Mouse (Mus musculus) cerebellum, adult 2 months (tissue): ENCODE measurements around the gene Hebp1. TPM values are rescaled to one million over a fixed set of nuclear protein-coding genes. Genes with fewer than 3 reads are reported as not detected.

Source experiments
- DNase-seq, 2 experiments: peaks; one replicate each; pipeline ENCODE4 v3.0.0; 2021
- H3K27ac ChIP-seq: fragments of 200-500 bp; 2 replicates; pipeline ENCODE4 v1.5.1; 2012; ENCODE audit warnings: low read length, control low read depth, inconsistent platforms; ENCODE audit not compliant: insufficient read depth
- H3K27me3 ChIP-seq: fragments of 200-500 bp; 2 replicates; pipeline ENCODE4 v1.6.1; 2012; ENCODE audit warnings: inconsistent platforms, mild to moderate bottlenecking, low read length, moderate library complexity; ENCODE audit not compliant: control insufficient read depth, insufficient read depth
- H3K4me1 ChIP-seq: fragments of 200-500 bp; 2 replicates; pipeline ENCODE4 v1.6.1; 2011; ENCODE audit warnings: low read length; ENCODE audit not compliant: control insufficient read depth, insufficient read depth
- H3K4me3 ChIP-seq: fragments of 200-500 bp; replicated peaks from 2 replicates; pipeline ENCODE3; 2011; ENCODE audit warnings: mild to moderate bottlenecking, low read depth, low read length, control low read depth; ENCODE audit not compliant: insufficient read depth
- CTCF ChIP-seq: fragments of 200-500 bp; IDR thresholded peaks from 2 replicates; pipeline ENCODE4 v1.5.1; 2011; ENCODE audit warnings: low read depth, mild to moderate bottlenecking, control low read depth, low read length, moderate library complexity, borderline replicate concordance; ENCODE audit not compliant: insufficient read depth
- POLR2A ChIP-seq: fragments of 200-500 bp; IDR thresholded peaks from 2 replicates; pipeline ENCODE4 v1.6.1; 2011; ENCODE audit warnings: low read length, control low read depth, borderline replicate concordance; ENCODE audit not compliant: insufficient read depth
- WGBS: fragments of 180-500 bp; shearing (Covaris S2); methylation state at CpG from one replicate; pipeline ENCODE4 v1.1.7; 2018; 5-methylcytosine and 5-hydroxymethylcytosine counted together
- polyA plus RNA-seq: library from polyadenylated mRNA; depleted of rRNA; stranded (reverse); fragments of >200 nt; gene quantifications from 2 replicates; pipeline ENCODE4 v1.2.3, GENCODE M21; 2012

Hebp1 gene
- polyA plus RNA-seq, 1 experiment = 22.9 TPM

GRCm38 (mm10) chr6:135141451-135142147 lies 56.2 kb downstream of the Hebp1 start:
- 70% methylated on average over 16 of the region's 16 CpGs for WGBS

GRCm38 (mm10) chr6:135138746-135139145 lies 59.1 kb downstream of the Hebp1 start:
- no peak overlapping the region for H3K27ac ChIP-seq
- TF ChIP-seq CTCF = no peak
- TF ChIP-seq POLR2A = no peak
- 25% methylated on average over 14 of the region's 14 CpGs for WGBS
- H3K4me3 ChIP-seq = no peak overlapping the region
- H3K27me3 ChIP-seq = no peaks in the 10 kb centered on the region
- DNase-seq = no peak
- no peaks in the 10 kb centered on the region; the same call in 1 of the 2 replicates for H3K4me1 ChIP-seq

More at GRCm38 (mm10) chr6:135141451-135142147, 56.2 kb downstream of the Hebp1 start:
- no peak for DNase-seq
- Histone ChIP-seq H3K4me3 (no peak overlapping the region), H3K27me3 (no peaks in the 10 kb centered on the region), H3K4me1 (no peaks in the 10 kb centered on the region), H3K27ac (no peak overlapping the region)
- TF ChIP-seq CTCF = no peak
- no peak for TF ChIP-seq POLR2A

GRCm38 (mm10) chr6:135138207-135138606 lies 59.6 kb downstream of the Hebp1 start:
- Histone ChIP-seq H3K4me3 (no peak overlapping the region), H3K4me1 (no peaks in the 10 kb centered on the region; the same call in 1 of the 2 replicates), H3K27me3 (no peaks in the 10 kb centered on the region), H3K27ac (no peak overlapping the region)
- no peak for TF ChIP-seq POLR2A
- TF ChIP-seq CTCF = no peak
- 64% methylated on average over 7 of the region's 7 CpGs for WGBS
- DNase-seq = no peak

DNA sequence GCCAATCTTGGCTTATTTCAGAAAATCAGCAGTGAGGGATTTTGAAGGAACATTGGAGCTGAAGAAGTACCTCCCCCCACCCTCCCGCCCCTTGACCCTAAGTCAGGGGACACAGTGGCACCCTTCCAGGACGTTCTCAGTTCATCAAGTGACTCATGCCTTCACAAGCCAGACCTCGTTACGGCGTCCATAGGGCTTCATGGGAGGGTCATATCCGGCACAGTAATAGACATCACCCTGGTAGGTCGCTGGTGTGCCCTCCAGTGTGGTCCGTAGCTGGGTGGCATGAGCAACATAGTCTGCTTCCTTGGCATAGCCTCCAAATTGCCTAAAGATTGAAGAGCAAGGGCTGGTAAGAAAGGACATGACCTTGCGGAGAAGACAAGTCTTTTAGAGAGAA lies 60.1 kb downstream of the Hebp1 start:
- Histone ChIP-seq H3K4me1 (no peaks in the 10 kb centered on the region; the same call in 1 of the 2 replicates), H3K27me3 (no peaks in the 10 kb centered on the region), H3K4me3 (no peak overlapping the region), H3K27ac (no peak overlapping the region)
- 77% methylated on average over 9 of the region's 9 CpGs for WGBS
- no peak for DNase-seq
- TF ChIP-seq CTCF = no peak
- no peak for TF ChIP-seq POLR2A

- TF ChIP-seq POLR2A (no peak), CTCF (no peak)
- Histone ChIP-seq H3K27ac (no peak overlapping the region), H3K27me3 (no peaks in the 10 kb centered on the region), H3K4me1 (no peaks in the 10 kb centered on the region; the same call in 1 of the 2 replicates), H3K4me3 (no peak overlapping the region)
- 50% methylated on average over 11 of the region's 11 CpGs for WGBS
- no peak for DNase-seq
Measured at GRCm38 (mm10) chr6:135136439-135137161, 61.2 kb downstream of the Hebp1 start.

DNA sequence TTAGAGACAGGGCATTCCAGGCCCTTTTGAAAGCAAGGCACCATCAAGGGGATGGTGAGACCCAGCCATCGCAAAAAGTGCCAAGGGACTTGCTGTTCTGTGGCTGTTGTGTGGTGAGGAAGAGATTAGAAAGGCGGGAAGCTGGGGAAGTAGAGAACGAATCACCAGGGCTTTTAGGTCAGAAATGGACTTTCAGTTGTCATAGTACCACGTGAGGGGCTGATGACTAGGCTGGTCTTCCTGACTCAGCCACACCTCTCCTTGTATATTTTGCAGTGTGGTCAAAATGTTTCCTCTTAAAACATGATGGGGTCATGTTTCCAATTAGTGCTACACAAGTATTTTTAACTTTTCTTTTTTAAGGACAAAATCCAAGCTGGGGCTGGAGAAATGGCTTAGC lies 62.1 kb downstream of the Hebp1 start:
- WGBS = 86% methylated on average over 4 of the region's 4 CpGs
- H3K27ac ChIP-seq = no peak overlapping the region
- no peak overlapping the region for H3K4me3 ChIP-seq
- H3K4me1 ChIP-seq = no peaks in the 10 kb centered on the region; the same call in 1 of the 2 replicates
- H3K27me3 ChIP-seq = no peaks in the 10 kb centered on the region
- TF ChIP-seq CTCF (no peak), POLR2A (no peak)
- DNase-seq = no peak

GRCm38 (mm10) chr6:135133486-135133885 lies 64.3 kb downstream of the Hebp1 start:
- WGBS = 67% methylated on average over 9 of the region's 9 CpGs
- no peak for TF ChIP-seq POLR2A
- no peak for TF ChIP-seq CTCF
- no peak for DNase-seq
- Histone ChIP-seq H3K4me1 (no peaks in the 10 kb centered on the region; the same call in 1 of the 2 replicates), H3K4me3 (no peak overlapping the region), H3K27ac (no peak overlapping the region), H3K27me3 (no peaks in the 10 kb centered on the region)

- no peaks in the 10 kb centered on the region; the same call in 1 of the 2 replicates for H3K4me1 ChIP-seq
Measured at GRCm38 (mm10) chr6:135133086-135133485, 64.7 kb downstream of the Hebp1 start.

More at GRCm38 (mm10) chr6:135133086-135133485, 64.7 kb downstream of the Hebp1 start:
- Histone ChIP-seq H3K27ac (no peak overlapping the region), H3K27me3 (no peaks in the 10 kb centered on the region), H3K4me3 (no peak overlapping the region)
- TF ChIP-seq CTCF = no peak
- no peak for TF ChIP-seq POLR2A
- WGBS = 74% methylated on average over 7 of the region's 7 CpGs
- no peak for DNase-seq
